Mouse (Mus musculus) CH12.LX (cell line): ENCODE data around the gene Gbe1.

Source experiments
- BHLHE40 ChIP-seq: IDR thresholded peaks from 2 replicates; pipeline ENCODE4 v1.6.1; 2011; ENCODE audit warnings: mild to moderate bottlenecking, low read depth, low read length, improper control_type of control experiment
- CTCF ChIP-seq, 2 experiments: IDR thresholded peaks in 1 of 2; conservative IDR thresholded peaks in 1 of 2; 2 replicates each; pipeline ENCODE4 v1.5.1; 2011 to 2012; ENCODE audit warnings: low read depth in 2 of 2, low read length in 2 of 2, improper control_type of control experiment in 1 of 2, inconsistent platforms in 1 of 2, mild to moderate bottlenecking in 1 of 2, moderate library complexity in 1 of 2
- EP300 ChIP-seq: IDR thresholded peaks from 2 replicates; pipeline ENCODE4 v1.6.1; 2011; ENCODE audit warnings: low read length, improper control_type of control experiment
- JUND ChIP-seq: conservative IDR thresholded peaks from 2 replicates; pipeline ENCODE4 v1.6.1; 2011; ENCODE audit warnings: low read depth, low read length, improper control_type of control experiment
- MAFK ChIP-seq: IDR thresholded peaks from 2 replicates; pipeline ENCODE4 v1.6.1; 2011; ENCODE audit warnings: low read length, improper control_type of control experiment; ENCODE audit not compliant: insufficient replicate concordance
- MAX ChIP-seq: IDR thresholded peaks from 2 replicates; pipeline ENCODE4 v1.6.1; 2011; ENCODE audit warnings: low read length, improper control_type of control experiment
- MAZ ChIP-seq: IDR thresholded peaks from 2 replicates; pipeline ENCODE4 v1.6.1; 2012; ENCODE audit warnings: low read depth, mild to moderate bottlenecking, inconsistent platforms, low read length, improper control_type of control experiment, moderate library complexity
- POLR2A ChIP-seq: IDR thresholded peaks from 2 replicates; pipeline ENCODE4 v1.6.1; 2011; ENCODE audit warnings: low read depth, mild to moderate bottlenecking, improper control_type of control experiment, low read length
- TCF12 ChIP-seq: IDR thresholded peaks from 2 replicates; pipeline ENCODE4 v1.6.1; 2014; ENCODE audit warnings: low read depth, mild to moderate bottlenecking, inconsistent platforms, low read length, improper control_type of control experiment
- USF1 ChIP-seq: IDR thresholded peaks from 2 replicates; pipeline ENCODE4 v1.6.1; 2014; ENCODE audit warnings: low read depth, mild to moderate bottlenecking, inconsistent platforms, low read length, improper control_type of control experiment

- no peak for TF ChIP-seq CTCF (conservative IDR thresholded peaks at IDR 0.05 in 1 of 2, IDR thresholded peaks at IDR 0.05 in 1 of 2; ENCODE audit: low read depth in 2 of 2, low read length in 2 of 2)
- no peak for TF ChIP-seq USF1
- no peak for TF ChIP-seq POLR2A
- TF ChIP-seq BHLHE40: no peak
- TF ChIP-seq MAX: no peak
- TF ChIP-seq MAFK: no peak
- no peak for TF ChIP-seq JUND
- TF ChIP-seq EP300: no peak
- no peak for TF ChIP-seq MAZ
- no peak for TF ChIP-seq TCF12
Observed at GRCm38 (mm10) chr16:70618168-70618567, 304.4 kb downstream of the Gbe1 start.
